Mouse (Mus musculus): ENCODE measurements at regions not wholly inside any gene's neighbourhood (a gene's known extent, or its start where the extent isn't known, plus 50 kb on each side); places are given as distances from the start of the nearest gene placed in this dataset.

GRCm38 (mm10) chr6:61078559-61078958, 101.6 kb upstream of the Ccser1 start:
- H3K4me2 ChIP-seq (replicated peaks) = no peak overlapping the region
- no peak for ATAC-seq

GRCm38 (mm10) chr6:61080661-61081060, 99.5 kb upstream of the Ccser1 start:
- Histone ChIP-seq H3K27ac (no peak overlapping the region), H3K9ac (replicated peaks) (no peak overlapping the region), H3K9me3 (peaks cover 4% of the 10 kb centered on the region; the same call in 1 of the 2 replicates), H3K36me3 (no peaks in the 10 kb centered on the region), H3K4me2 (replicated peaks) (no peak overlapping the region), H3K4me3 (replicated peaks) (no peak overlapping the region), H3K4me1 (replicated peaks) (peaks cover 8% of the 10 kb centered on the region), H3K27me3 (no peaks in the 10 kb centered on the region)
- 33% methylated on average over 5 of the region's 5 CpGs for WGBS
- no peak for ATAC-seq

More at GRCm38 (mm10) chr6:61078559-61078958, 101.6 kb upstream of the Ccser1 start:
- Histone ChIP-seq H3K9me3 (no peaks in the 10 kb centered on the region), H3K27me3 (no peaks in the 10 kb centered on the region), H3K4me1 (replicated peaks) (peaks cover 8% of the 10 kb centered on the region), H3K4me3 (replicated peaks) (no peak overlapping the region), H3K36me3 (no peaks in the 10 kb centered on the region), H3K27ac (no peak overlapping the region), H3K9ac (replicated peaks) (no peak overlapping the region)
- 91% methylated on average over 3 of the region's 3 CpGs for WGBS

- no peak overlapping the region for H3K27ac ChIP-seq
- no peak for ATAC-seq
- no peak overlapping the region for H3K4me2 ChIP-seq (replicated peaks)
- H3K27me3 ChIP-seq = no peaks in the 10 kb centered on the region
- peaks cover 5% of the 10 kb centered on the region for H3K4me1 ChIP-seq (replicated peaks)
- H3K9me3 ChIP-seq = peaks cover 4% of the 10 kb centered on the region; the same call in 1 of the 2 replicates
- WGBS = 88% methylated on average over 3 of the region's 3 CpGs
- no peaks in the 10 kb centered on the region for H3K36me3 ChIP-seq
- no peak overlapping the region for H3K9ac ChIP-seq (replicated peaks)
- no peak overlapping the region for H3K4me3 ChIP-seq (replicated peaks)
These were observed 96.8 kb upstream of the Ccser1 start for GRCm38 (mm10) chr6:61083346-61083745.

GRCm38 (mm10) chr6:61099348-61099981, 80.7 kb upstream of the Ccser1 start:
- no peak overlapping the region; the same call in 1 of the 2 replicates for H3K27ac ChIP-seq
- H3K9ac ChIP-seq (replicated peaks) = no peak overlapping the region
- no peak overlapping the region for H3K4me3 ChIP-seq (replicated peaks)
- H3K4me2 ChIP-seq (replicated peaks) = no peak overlapping the region
- no peaks in the 10 kb centered on the region for H3K27me3 ChIP-seq
- no peaks in the 10 kb centered on the region for H3K36me3 ChIP-seq
- WGBS = 60% methylated on average over 9 of the region's 9 CpGs
- H3K9me3 ChIP-seq = no peaks in the 10 kb centered on the region
- ATAC-seq = peak; percentile 73
- peaks cover 7% of the 10 kb centered on the region for H3K4me1 ChIP-seq (replicated peaks)

- no peak overlapping the region for H3K9ac ChIP-seq (replicated peaks)
- H3K27me3 ChIP-seq = no peaks in the 10 kb centered on the region
- no peak overlapping the region for H3K4me2 ChIP-seq (replicated peaks)
- ATAC-seq = peak; percentile 37; the same call in 1 of the 2 replicates
- no peaks in the 10 kb centered on the region for H3K36me3 ChIP-seq
- H3K9me3 ChIP-seq = no peaks in the 10 kb centered on the region
- WGBS = 30% methylated on average over 3 of the region's 3 CpGs
- no peak overlapping the region for H3K4me3 ChIP-seq (replicated peaks)
- H3K27ac ChIP-seq = no peak overlapping the region
- peaks cover 7% of the 10 kb centered on the region for H3K4me1 ChIP-seq (replicated peaks)
These were observed 80.2 kb upstream of the Ccser1 start for GRCm38 (mm10) chr6:61099982-61100365.

GRCm38 (mm10) chr6:61101972-61102371, 78.2 kb upstream of the Ccser1 start:
- no peak for ATAC-seq
- Histone ChIP-seq H3K27ac (no peak overlapping the region), H3K4me1 (replicated peaks) (peaks cover 7% of the 10 kb centered on the region), H3K4me3 (replicated peaks) (no peak overlapping the region), H3K36me3 (no peaks in the 10 kb centered on the region), H3K9ac (replicated peaks) (no peak overlapping the region), H3K9me3 (no peaks in the 10 kb centered on the region), H3K4me2 (replicated peaks) (no peak overlapping the region), H3K27me3 (no peaks in the 10 kb centered on the region)
- 67% methylated on average over 6 of the region's 6 CpGs for WGBS

GRCm38 (mm10) chr6:61103459-61104234, 76.5 kb upstream of the Ccser1 start:
- H3K27me3 ChIP-seq = no peaks in the 10 kb centered on the region
- H3K9ac ChIP-seq (replicated peaks) = no peak overlapping the region
- H3K27ac ChIP-seq = no peak overlapping the region
- H3K4me2 ChIP-seq (replicated peaks) = no peak overlapping the region
- ATAC-seq = no peak
- no peaks in the 10 kb centered on the region for H3K36me3 ChIP-seq
- 58% methylated on average over 4 of the region's 4 CpGs for WGBS
- no peak overlapping the region for H3K4me3 ChIP-seq (replicated peaks)
- H3K4me1 ChIP-seq (replicated peaks) = peaks cover 7% of the 10 kb centered on the region
- no peaks in the 10 kb centered on the region for H3K9me3 ChIP-seq

GRCm38 (mm10) chr6:61115250-61115649, 64.9 kb upstream of the Ccser1 start:
- H3K27me3 ChIP-seq = no peaks in the 10 kb centered on the region
- no peaks in the 10 kb centered on the region for H3K9me3 ChIP-seq
- no peak overlapping the region for H3K9ac ChIP-seq (replicated peaks)
- WGBS = 65% methylated on average over 1 of the region's 1 CpGs
- no peak overlapping the region for H3K27ac ChIP-seq
- H3K4me1 ChIP-seq (replicated peaks) = no peaks in the 10 kb centered on the region
- H3K4me3 ChIP-seq (replicated peaks) = no peak overlapping the region
- ATAC-seq = no peak
- no peak overlapping the region for H3K4me2 ChIP-seq (replicated peaks)
- H3K36me3 ChIP-seq = no peaks in the 10 kb centered on the region

GRCm38 (mm10) chr6:61119590-61119989, 60.5 kb upstream of the Ccser1 start:
- Histone ChIP-seq H3K4me2 (replicated peaks) (no peak overlapping the region), H3K4me3 (replicated peaks) (no peak overlapping the region), H3K27ac (no peak overlapping the region), H3K9me3 (no peaks in the 10 kb centered on the region), H3K4me1 (replicated peaks) (no peaks in the 10 kb centered on the region), H3K9ac (replicated peaks) (no peak overlapping the region), H3K36me3 (no peaks in the 10 kb centered on the region), H3K27me3 (no peaks in the 10 kb centered on the region)
- no peak for ATAC-seq
- WGBS = 82% methylated on average over 2 of the region's 2 CpGs

GRCm38 (mm10) chr6:61125431-61125830, 54.7 kb upstream of the Ccser1 start:
- no peaks in the 10 kb centered on the region for H3K9me3 ChIP-seq
- H3K9ac ChIP-seq (replicated peaks) = no peak overlapping the region
- H3K4me1 ChIP-seq (replicated peaks) = no peaks in the 10 kb centered on the region
- no peaks in the 10 kb centered on the region for H3K27me3 ChIP-seq
- H3K27ac ChIP-seq = no peak overlapping the region
- H3K4me2 ChIP-seq (replicated peaks) = no peak overlapping the region
- no peaks in the 10 kb centered on the region for H3K36me3 ChIP-seq
- H3K4me3 ChIP-seq (replicated peaks) = no peak overlapping the region
- no peak for ATAC-seq
- WGBS = 80% methylated on average over 3 of the region's 3 CpGs

- no peaks in the 10 kb centered on the region for H3K36me3 ChIP-seq
- H3K9ac ChIP-seq (replicated peaks) = no peak overlapping the region
- WGBS = 37% methylated on average over 1 of the region's 1 CpGs
- H3K4me2 ChIP-seq (replicated peaks) = no peak overlapping the region
- no peak overlapping the region for H3K4me3 ChIP-seq (replicated peaks)
- no peaks in the 10 kb centered on the region for H3K4me1 ChIP-seq (replicated peaks)
- no peak overlapping the region for H3K27ac ChIP-seq
- no peaks in the 10 kb centered on the region for H3K27me3 ChIP-seq
- H3K9me3 ChIP-seq = no peaks in the 10 kb centered on the region
- ATAC-seq = no peak
These were observed 52.9 kb upstream of the Ccser1 start for GRCm38 (mm10) chr6:61127238-61127637.

GRCm38 (mm10) chr6:61128211-61128610, 51.9 kb upstream of the Ccser1 start:
- Histone ChIP-seq H3K4me2 (replicated peaks) (no peak overlapping the region), H3K4me3 (replicated peaks) (no peak overlapping the region), H3K4me1 (replicated peaks) (no peaks in the 10 kb centered on the region), H3K27me3 (no peaks in the 10 kb centered on the region), H3K36me3 (no peaks in the 10 kb centered on the region), H3K9me3 (peaks cover 5% of the 10 kb centered on the region; the same call in 1 of the 2 replicates), H3K9ac (replicated peaks) (no peak overlapping the region), H3K27ac (no peak overlapping the region)
- no peak for ATAC-seq
- 85% methylated on average over 1 of the region's 1 CpGs for WGBS

Data from midbrain, embryonic 13.5 days (tissue).